Mouse (Mus musculus): ENCODE data around the gene Chrm4. TPM values are rescaled to one million over a fixed set of nuclear protein-coding genes. Genes with fewer than 3 reads are reported as not detected.

Gene Chrm4
- polyA plus RNA-seq, 1 experiment from 2014 or later: 0.26 TPM

- no peak for ATAC-seq
- Histone ChIP-seq H3K9me3 (ENCODE audit: control insufficient read depth) (no peaks in the 10 kb centered on the region), H3K4me2 (replicated peaks; ENCODE audit: low read depth) (no peak overlapping the region), H3K36me3 (ENCODE audit: control insufficient read depth, insufficient read depth) (peaks cover 39% of the 10 kb centered on the region), H3K9ac (ENCODE audit: low read depth, low read length) (no peak overlapping the region), H3K27me3 (replicated peaks; ENCODE audit: control insufficient read depth, insufficient read depth, low read length) (no peaks in the 10 kb centered on the region), H3K4me3 (ENCODE audit: low read depth, low read length) (no peak overlapping the region), H3K27ac (ENCODE audit: low read depth, low read length) (no peak overlapping the region), H3K4me1 (replicated peaks; ENCODE audit: control insufficient read depth, insufficient read depth, low read length) (0 out of 2 replicates have a peak, but pooled peaks cover 7% of the 10 kb centered on the region)
- WGBS: 94% methylated on average over 2 of the region's 2 CpGs
- no peak for TF ChIP-seq CTCF (IDR thresholded peaks at IDR 0.05; ENCODE audit: low read depth)
Measured at GRCm38 (mm10) chr2:91906141-91906540, 20.9 kb upstream of the Chrm4 start.

GRCm38 (mm10) chr2:91912616-91913015 is 14.4 kb upstream of the Chrm4 start:
- H3K9me3 ChIP-seq (ENCODE audit: control insufficient read depth): no peaks in the 10 kb centered on the region
- no peak for TF ChIP-seq CTCF (IDR thresholded peaks at IDR 0.05; ENCODE audit: low read depth)
- WGBS: 62% methylated on average over 3 of the region's 3 CpGs
- no peak overlapping the region for H3K27ac ChIP-seq (ENCODE audit: low read depth, low read length)
- no peaks in the 10 kb centered on the region for H3K4me1 ChIP-seq (replicated peaks; ENCODE audit: control insufficient read depth, insufficient read depth, low read length)
- peaks cover 87% of the 10 kb centered on the region for H3K36me3 ChIP-seq (ENCODE audit: control insufficient read depth, insufficient read depth)
- H3K27me3 ChIP-seq (replicated peaks; ENCODE audit: control insufficient read depth, insufficient read depth, low read length): no peaks in the 10 kb centered on the region
- ATAC-seq: no peak
- no peak overlapping the region for H3K4me3 ChIP-seq (ENCODE audit: low read depth, low read length)
- H3K9ac ChIP-seq (ENCODE audit: low read depth, low read length): no peak overlapping the region
- no peak overlapping the region for H3K4me2 ChIP-seq (replicated peaks; ENCODE audit: low read depth)

GRCm38 (mm10) chr2:91913328-91914110 is 13.5 kb upstream of the Chrm4 start:
- Histone ChIP-seq H3K27ac (ENCODE audit: low read depth, low read length) (no peak overlapping the region), H3K27me3 (replicated peaks; ENCODE audit: control insufficient read depth, insufficient read depth, low read length) (no peaks in the 10 kb centered on the region), H3K4me1 (replicated peaks; ENCODE audit: control insufficient read depth, insufficient read depth, low read length) (no peaks in the 10 kb centered on the region), H3K9me3 (ENCODE audit: control insufficient read depth) (no peaks in the 10 kb centered on the region), H3K9ac (ENCODE audit: low read depth, low read length) (no peak overlapping the region), H3K36me3 (ENCODE audit: control insufficient read depth, insufficient read depth) (peaks cover 93% of the 10 kb centered on the region), H3K4me2 (replicated peaks; ENCODE audit: low read depth) (no peak overlapping the region), H3K4me3 (ENCODE audit: low read depth, low read length) (no peak overlapping the region)
- 78% methylated on average over 7 of the region's 7 CpGs for WGBS
- ATAC-seq: no peak
- no peak for TF ChIP-seq CTCF (IDR thresholded peaks at IDR 0.05; ENCODE audit: low read depth)

GRCm38 (mm10) chr2:91916346-91916977 is 10.6 kb upstream of the Chrm4 start:
- no peak for ATAC-seq
- H3K36me3 ChIP-seq (ENCODE audit: control insufficient read depth, insufficient read depth): peaks cover 74% of the 10 kb centered on the region

GRCm38 (mm10) chr2:91917096-91917495 is 10.0 kb upstream of the Chrm4 start:
- Histone ChIP-seq H3K4me2 (replicated peaks; ENCODE audit: low read depth) (no peak overlapping the region), H3K4me3 (ENCODE audit: low read depth, low read length) (no peak overlapping the region), H3K27me3 (replicated peaks; ENCODE audit: control insufficient read depth, insufficient read depth, low read length) (peaks cover 16% of the 10 kb centered on the region), H3K9ac (ENCODE audit: low read depth, low read length) (no peak overlapping the region), H3K9me3 (ENCODE audit: control insufficient read depth) (no peaks in the 10 kb centered on the region), H3K4me1 (replicated peaks; ENCODE audit: control insufficient read depth, insufficient read depth, low read length) (no peaks in the 10 kb centered on the region), H3K27ac (ENCODE audit: low read depth, low read length) (peak overlapping the region; percentile 21; the same call in 1 of the 2 replicates), H3K36me3 (ENCODE audit: control insufficient read depth, insufficient read depth) (peaks cover 68% of the 10 kb centered on the region)
- 92% methylated on average over 7 of the region's 7 CpGs for WGBS
- ATAC-seq: no peak
- no peak for TF ChIP-seq CTCF (IDR thresholded peaks at IDR 0.05; ENCODE audit: low read depth)

More at GRCm38 (mm10) chr2:91916346-91916977, 10.6 kb upstream of the Chrm4 start:
- no peaks in the 10 kb centered on the region for H3K4me1 ChIP-seq (replicated peaks; ENCODE audit: control insufficient read depth, insufficient read depth, low read length)
- H3K9ac ChIP-seq (ENCODE audit: low read depth, low read length): no peak overlapping the region
- peaks cover 10% of the 10 kb centered on the region; the same call in 1 of the 2 replicates for H3K27me3 ChIP-seq (replicated peaks; ENCODE audit: control insufficient read depth, insufficient read depth, low read length)
- no peak overlapping the region for H3K4me2 ChIP-seq (replicated peaks; ENCODE audit: low read depth)
- no peaks in the 10 kb centered on the region for H3K9me3 ChIP-seq (ENCODE audit: control insufficient read depth)
- 85% methylated on average over 7 of the region's 7 CpGs for WGBS
- TF ChIP-seq CTCF (IDR thresholded peaks at IDR 0.05; ENCODE audit: low read depth): no peak
- H3K4me3 ChIP-seq (ENCODE audit: low read depth, low read length): no peak overlapping the region
- H3K27ac ChIP-seq (ENCODE audit: low read depth, low read length): no peak overlapping the region

GRCm38 (mm10) chr2:91920130-91920529 is 6.9 kb upstream of the Chrm4 start:
- no peak for ATAC-seq
- WGBS: 59% methylated on average over 4 of the region's 4 CpGs
- Histone ChIP-seq H3K36me3 (ENCODE audit: control insufficient read depth, insufficient read depth) (peaks cover 39% of the 10 kb centered on the region), H3K4me1 (replicated peaks; ENCODE audit: control insufficient read depth, insufficient read depth, low read length) (peaks cover 9% of the 10 kb centered on the region; the same call in 1 of the 2 replicates), H3K27ac (ENCODE audit: low read depth, low read length) (no peak overlapping the region), H3K9me3 (ENCODE audit: control insufficient read depth) (no peaks in the 10 kb centered on the region), H3K4me2 (replicated peaks; ENCODE audit: low read depth) (no peak overlapping the region), H3K9ac (ENCODE audit: low read depth, low read length) (no peak overlapping the region), H3K4me3 (ENCODE audit: low read depth, low read length) (no peak overlapping the region), H3K27me3 (replicated peaks; ENCODE audit: control insufficient read depth, insufficient read depth, low read length) (peaks cover 39% of the 10 kb centered on the region)
- TF ChIP-seq CTCF (IDR thresholded peaks at IDR 0.05; ENCODE audit: low read depth): no peak

All from intestine, postnatal 0 days (tissue).